Mouse (Mus musculus): ENCODE measurements around the gene Cck.
"Not testable (repeated sequence)": the region's sequence is repeated elsewhere in the genome, so short reads cannot be mapped to it uniquely, and the experiment has no call there.

Cck gene

DNA sequence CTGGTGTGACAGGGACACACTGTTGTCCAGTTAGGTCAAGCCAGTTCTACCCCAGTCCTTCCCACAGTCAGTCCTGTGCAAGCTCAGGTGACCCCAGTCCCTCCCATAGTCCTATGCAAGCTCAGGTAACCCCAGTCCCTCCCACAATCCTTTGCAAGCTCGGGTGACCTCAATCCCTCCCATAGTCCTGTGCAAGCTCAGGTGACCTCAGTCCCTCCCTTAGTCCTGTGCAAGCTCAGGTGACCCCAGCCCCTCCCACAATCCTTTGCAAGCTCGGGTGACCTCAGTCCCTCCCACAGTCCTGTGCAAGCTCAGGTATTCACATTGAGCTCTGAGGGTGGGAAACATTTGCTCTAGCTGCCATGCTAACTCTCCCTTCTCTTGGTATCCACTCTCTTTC is 35.5 kb downstream of the Cck start:
- DNase-seq: no peak

DNA sequence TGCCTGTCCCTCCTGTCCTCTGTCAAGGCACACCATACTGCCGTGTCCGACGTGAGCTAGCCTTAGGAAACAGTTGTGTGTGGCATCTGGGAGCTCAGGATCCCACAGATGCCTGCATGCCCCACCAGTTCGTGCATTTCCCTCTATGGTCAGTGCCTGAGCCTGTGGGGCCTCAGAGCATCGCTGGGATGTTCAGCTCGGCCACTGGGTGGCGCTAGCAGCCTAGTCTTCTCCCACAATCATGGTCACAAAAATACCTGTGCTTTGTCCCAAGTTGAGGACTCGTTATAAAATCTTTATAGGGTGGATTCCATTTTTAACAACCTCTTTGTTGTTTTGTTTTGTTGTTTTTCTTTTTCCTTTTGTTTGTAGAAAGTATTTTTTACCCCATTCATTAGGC is 37.0 kb downstream of the Cck start:
- peak; percentile 67 for DNase-seq

DNA sequence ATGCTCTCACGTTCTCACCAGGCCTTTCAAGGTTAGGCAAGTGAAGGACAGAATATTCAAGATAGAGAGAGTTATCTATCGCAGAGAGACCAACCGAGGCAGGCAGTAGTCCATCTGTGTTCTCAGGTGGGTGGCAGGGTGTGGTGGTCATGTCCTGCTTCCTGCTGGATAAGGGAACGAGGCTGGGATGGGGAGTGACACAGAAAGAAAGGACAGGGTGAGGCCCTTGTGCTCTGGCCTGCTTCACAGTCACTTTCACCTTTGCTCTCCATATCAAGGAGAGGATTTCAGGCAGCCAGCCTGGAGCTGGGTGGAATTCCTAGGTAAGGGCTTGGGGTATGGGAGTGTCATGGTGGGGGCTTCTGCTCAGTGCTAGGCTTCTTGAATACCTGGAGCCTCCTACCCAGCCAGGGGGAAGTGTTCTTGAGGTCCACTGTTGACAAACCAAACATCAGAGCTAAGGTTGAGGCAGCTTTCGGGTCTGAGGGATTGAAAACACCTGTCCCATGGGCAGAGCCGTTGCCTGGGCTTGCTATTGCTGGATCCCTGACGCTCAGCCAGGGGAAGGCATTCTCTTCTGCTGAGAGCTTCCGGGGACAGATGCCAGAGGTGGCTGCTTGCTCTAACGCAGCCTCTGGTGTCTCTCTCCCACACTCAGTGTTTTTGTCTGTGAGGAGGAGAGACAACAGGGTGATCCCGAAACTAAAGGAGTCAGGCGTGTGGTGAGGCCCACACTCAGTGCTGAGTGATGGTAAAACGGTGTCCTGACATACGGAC is 38.6 kb downstream of the Cck start:
- DNase-seq: no peak

DNA sequence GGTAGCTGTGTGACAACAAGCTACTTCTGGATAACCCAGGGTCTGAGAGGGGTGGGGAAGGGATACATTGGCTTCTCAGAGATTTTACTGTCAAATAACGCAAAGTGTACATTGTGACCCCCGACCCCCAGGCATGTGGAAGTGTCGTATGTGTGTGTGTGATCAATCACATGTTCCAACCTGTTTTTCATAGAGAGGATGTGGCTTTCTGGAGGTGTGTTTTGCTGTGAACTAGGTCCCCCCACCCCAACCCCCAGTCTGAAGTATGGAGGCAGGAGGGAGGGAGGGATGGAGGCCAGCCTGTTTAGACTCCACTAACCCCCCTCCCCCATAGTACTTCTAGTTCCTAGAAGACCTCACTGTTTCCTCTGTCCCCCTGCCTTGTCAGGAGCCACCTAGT is 40.6 kb downstream of the Cck start:
- DNase-seq: no peak

GRCm38 (mm10) chr9:121452342-121452942 is 43.1 kb downstream of the Cck start:
- not testable (repeated sequence) for DNase-seq

DNA sequence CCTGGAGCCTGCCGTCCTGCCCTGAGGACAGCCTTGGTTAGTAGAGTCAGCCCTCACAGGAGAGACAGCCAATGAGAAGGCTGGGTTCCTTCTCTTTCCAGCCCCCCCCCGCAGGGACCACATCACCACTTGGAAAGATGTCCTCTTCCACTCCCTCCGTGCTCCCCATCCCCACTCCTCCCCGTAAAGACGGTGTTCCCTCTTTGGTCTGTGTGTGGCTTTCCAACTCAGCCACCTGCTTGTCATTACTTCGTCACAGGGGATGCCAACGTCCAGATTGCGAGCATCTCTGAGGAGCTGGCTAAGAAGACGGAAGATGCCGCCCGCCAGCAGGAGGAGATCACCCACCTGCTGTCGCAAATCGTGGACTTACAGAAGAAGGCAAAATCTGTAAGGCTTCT is 49.1 kb downstream of the Cck start:
- DNase-seq: no peak

GRCm38 (mm10) chr9:121445364-121445763 is 50.1 kb downstream of the Cck start:
- no peak for DNase-seq

DNA sequence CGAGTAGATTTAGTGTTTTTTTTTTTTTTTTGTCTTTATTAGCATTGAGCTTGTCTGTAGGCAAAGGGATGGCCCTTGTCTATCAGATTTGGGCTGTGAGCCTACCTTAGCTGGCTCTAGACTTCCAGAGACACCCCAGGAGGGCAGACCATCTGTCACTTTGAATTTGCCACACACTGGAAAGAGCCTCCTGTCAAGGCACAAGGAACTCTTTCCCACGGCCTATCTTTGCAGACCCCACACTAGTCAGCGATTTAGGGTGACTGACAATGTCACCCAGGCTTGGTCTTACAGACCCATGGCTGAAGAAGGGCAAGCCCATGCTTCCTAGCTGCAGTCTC is 51.2 kb downstream of the Cck start:
- DNase-seq: no peak

- no peak for DNase-seq
Observed at GRCm38 (mm10) chr9:121443696-121444366, 51.7 kb downstream of the Cck start.

DNA sequence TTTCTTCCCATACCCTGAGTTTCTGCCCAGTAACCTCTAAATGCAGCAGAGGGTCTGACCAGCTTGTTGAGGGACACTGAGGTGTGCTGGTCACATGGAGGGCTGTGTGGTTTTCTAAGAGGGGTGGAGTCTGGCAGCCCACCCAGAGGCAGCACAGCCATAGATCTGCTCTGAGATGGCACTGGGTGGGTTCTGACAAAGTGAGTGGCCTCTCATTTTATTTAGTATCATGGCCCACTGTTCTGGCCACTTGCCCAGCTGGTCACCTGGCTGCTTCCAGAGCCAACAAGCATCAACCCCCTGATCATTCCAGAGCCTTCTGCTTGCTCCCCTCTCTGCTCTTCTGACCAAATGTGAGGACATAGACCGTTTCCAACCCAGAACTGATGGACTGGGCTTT is 53.3 kb downstream of the Cck start:
- no peak for DNase-seq

Measured in embryo, embryonic 11 days (tissue).